In genomic region chr12:77962631-77963030, GRCm38 (mm10) we compare ENCODE assay signal across 23 mouse cellular contexts.
A peak's percentile ranks its signal among the peaks of the same experiment; 100 is the strongest.
DNase-seq lines count a peak whose midpoint lies in the region; ATAC-seq lines count a peak whose summit lies in the region.
"Had no signal": no experiment of that assay in that cellular context is flagged by ENCODE, and none has a peak within 500 bp of the region (broad histone marks: within the 10 kb centered on the region; RNA-seq: fewer than 3 reads in every experiment).

No protein-coding gene starts in this region.

- no peak overlapping the region for H3K9ac ChIP-seq in heart, embryonic 11.5 days (ENCODE audit: low read depth, low read length)
- H3K9ac ChIP-seq in limb, embryonic 15.5 days: no peak overlapping the region
- H3K9ac ChIP-seq in hindbrain, embryonic 12.5 days: no peak overlapping the region
- H3K9ac ChIP-seq: embryonic facial prominence, embryonic 15.5 days; forebrain, embryonic 12.5 days; liver, embryonic 13.5 days had no signal

- H3K27me3 ChIP-seq in heart, embryonic 11.5 days (ENCODE audit: control insufficient read depth, insufficient read depth, low read length): no peaks in the 10 kb centered on the region
- H3K27me3 ChIP-seq in limb, embryonic 15.5 days: no peaks in the 10 kb centered on the region
- no peaks in the 10 kb centered on the region for H3K27me3 ChIP-seq in hindbrain, embryonic 12.5 days
- H3K27me3 ChIP-seq: embryonic facial prominence, embryonic 15.5 days; forebrain, embryonic 12.5 days; liver, embryonic 13.5 days; Patski had no signal

- WGBS in heart, embryonic 11.5 days (ENCODE audit: insufficient replicate concordance): 82% methylated on average over 6 of the region's 6 CpGs
- 74% methylated on average over 6 of the region's 6 CpGs for WGBS in limb, embryonic 15.5 days
- WGBS in hindbrain, embryonic 12.5 days: 87% methylated on average over 6 of the region's 6 CpGs

- no peak overlapping the region for H3K27ac ChIP-seq in heart, embryonic 11.5 days (ENCODE audit: low read depth, low read length)
- no peak overlapping the region for H3K27ac ChIP-seq in limb, embryonic 15.5 days
- H3K27ac ChIP-seq in hindbrain, embryonic 12.5 days: no peak overlapping the region
- H3K27ac ChIP-seq: embryonic facial prominence, embryonic 15.5 days; forebrain, embryonic 12.5 days; heart, adult 2 months; liver, embryonic 13.5 days had no signal

- no peaks in the 10 kb centered on the region for H3K9me3 ChIP-seq in heart, embryonic 11.5 days (replicated peaks; ENCODE audit: control insufficient read depth, low read length)
- H3K9me3 ChIP-seq in limb, embryonic 15.5 days: no peaks in the 10 kb centered on the region
- H3K9me3 ChIP-seq in hindbrain, embryonic 12.5 days (replicated peaks): peaks cover 4% of the 10 kb centered on the region; the same call in 1 of the 2 replicates
- H3K9me3 ChIP-seq: embryonic facial prominence, embryonic 15.5 days; forebrain, embryonic 12.5 days had no signal

- ATAC-seq in heart, embryonic 11.5 days (replicated peaks; ENCODE audit: insufficient number of reproducible peaks, low FRiP score, low TSS enrichment): no peak
- ATAC-seq in limb, embryonic 15.5 days (ENCODE audit: insufficient number of reproducible peaks, low FRiP score, low TSS enrichment, low read depth): 0 out of 2 replicates have a peak, but pooled peaks have one; percentile 30
- no peak for ATAC-seq in hindbrain, embryonic 12.5 days (ENCODE audit: low FRiP score)
- ATAC-seq: activated CD4-positive, CD25-positive, alpha-beta regulatory T cell, adult 4 months; inflammation-experienced regulatory T-cells, adult 6 months; midbrain, embryonic 16.5 days; Patski had no signal

- no peaks in the 10 kb centered on the region for H3K36me3 ChIP-seq in heart, embryonic 11.5 days (ENCODE audit: control insufficient read depth, insufficient read depth, low read length)
- no peaks in the 10 kb centered on the region for H3K36me3 ChIP-seq in limb, embryonic 15.5 days
- no peaks in the 10 kb centered on the region for H3K36me3 ChIP-seq in hindbrain, embryonic 12.5 days
- H3K36me3 ChIP-seq: embryonic facial prominence, embryonic 15.5 days; forebrain, embryonic 12.5 days; liver, embryonic 13.5 days had no signal

- peak; percentile 26 for DNase-seq in gastrocnemius, adult 18-20 months (ENCODE audit: low spot score)
- no peak for DNase-seq in gastrocnemius, postnatal 4 days (ENCODE audit: low spot score in 2 of 2)
- DNase-seq in heart, postnatal 36 days: peak; percentile 8
- peak; percentile 26 for DNase-seq in lung, postnatal 36 days
- DNase-seq in right cerebral cortex, postnatal 4 days: no peak
- DNase-seq: adrenal gland, postnatal 36 days; B cell, adult 2 months; cerebellum, adult 8-10 months; embryo, embryonic 11 days; kidney, adult 8-10 months; kidney, postnatal 4 days; liver, embryonic 13.5 days; thymus, postnatal 4 days had no signal

- no peak overlapping the region for H3K4me3 ChIP-seq in heart, embryonic 11.5 days (ENCODE audit: low read depth, low read length)
- H3K4me3 ChIP-seq in limb, embryonic 15.5 days: no peak overlapping the region
- no peak overlapping the region for H3K4me3 ChIP-seq in hindbrain, embryonic 12.5 days
- H3K4me3 ChIP-seq: embryonic facial prominence, embryonic 15.5 days; forebrain, embryonic 12.5 days; heart, adult 2 months; liver, embryonic 13.5 days had no signal

- no peak overlapping the region for H3K4me2 ChIP-seq in heart, embryonic 11.5 days
- no peak overlapping the region for H3K4me2 ChIP-seq in limb, embryonic 15.5 days
- no peak overlapping the region for H3K4me2 ChIP-seq in hindbrain, embryonic 12.5 days (replicated peaks)
- H3K4me2 ChIP-seq: embryonic facial prominence, embryonic 15.5 days; forebrain, embryonic 12.5 days; liver, embryonic 13.5 days had no signal

- intact Hi-C loops in heart, postnatal 36 days (cut with DNase I): no loop called here

- no peaks in the 10 kb centered on the region for H3K4me1 ChIP-seq in heart, embryonic 11.5 days (ENCODE audit: control insufficient read depth, insufficient read depth, low read length)
- H3K4me1 ChIP-seq in limb, embryonic 15.5 days: no peaks in the 10 kb centered on the region
- H3K4me1 ChIP-seq in hindbrain, embryonic 12.5 days: no peaks in the 10 kb centered on the region
- H3K4me1 ChIP-seq: embryonic facial prominence, embryonic 15.5 days; forebrain, embryonic 12.5 days; liver, embryonic 13.5 days had no signal

Comparison
In these comparisons a context has a peak if more than half of its experiments do, and no peak if none do; other contexts are left out.
1. DNase-seq: peak in gastrocnemius, adult 18-20 months (single experiment), heart, postnatal 36 days (2 of 2) and lung, postnatal 36 days (single experiment); none in gastrocnemius, postnatal 4 days (0 of 2) and right cerebral cortex, postnatal 4 days (single experiment).